Comparison of ENCODE assay signal across 21 mouse cellular contexts in genomic region chr17:35803858-35804399, GRCm38 (mm10). TPM values are rescaled to one million over a fixed set of nuclear protein-coding genes. Genes with fewer than 3 reads are reported as not detected.
DNase-seq lines count a peak whose midpoint lies in the region; ATAC-seq and TF ChIP-seq lines count a peak whose summit lies in the region.
"Had no signal": no experiment of that assay in that cellular context is flagged by ENCODE, and none has a peak within 500 bp of the region (broad histone marks: within the 10 kb centered on the region; RNA-seq: fewer than 3 reads in every experiment).

No protein-coding gene starts in this region.

- intact Hi-C loops in heart, postnatal 10 days (cut with DNase I): no loop called here

- no peak for TF ChIP-seq POLR2A in liver, adult 2 months (IDR thresholded peaks at IDR 0.05; ENCODE audit: extremely low read depth, insufficient read depth, low read length)

- no peaks in the 10 kb centered on the region for H3K79me2 ChIP-seq in liver, adult 2 months (ENCODE audit: control insufficient read depth, insufficient read depth, low read length)

- no peaks in the 10 kb centered on the region for H3K9me3 ChIP-seq in heart, embryonic 14.5 days (ENCODE audit: control insufficient read depth, low read length)
- no peaks in the 10 kb centered on the region for H3K9me3 ChIP-seq in liver, embryonic 11.5 days (ENCODE audit: control insufficient read depth, low read length)
- H3K9me3 ChIP-seq: embryonic facial prominence, embryonic 13.5 days; limb, embryonic 10.5 days; liver, embryonic 12.5 days had no signal

- ATAC-seq in heart, embryonic 14.5 days (ENCODE audit: insufficient number of reproducible peaks, insufficient read depth, low FRiP score, low read depth): no peak
- ATAC-seq in liver, embryonic 11.5 days (replicated peaks; ENCODE audit: low FRiP score): no peak
- ATAC-seq: forebrain, embryonic 14.5 days; liver, embryonic 12.5 days had no signal

- no peak for DNase-seq in heart, postnatal 10 days
- DNase-seq in liver, adult 2 months (ENCODE audit: extremely low read depth, low read depth, low spot score): peak; percentile 74
- no peak for DNase-seq in liver, embryonic 11.5 days (ENCODE audit: low spot score)
- peak; percentile 33 for DNase-seq in R1 (ENCODE audit: low read depth, low spot score)
- no peak for DNase-seq in layer of hippocampus, adult 11-12 months (ENCODE audit: low spot score)
- DNase-seq: adrenal gland, postnatal 14 days; cerebellum, adult 11 months; cerebellum, postnatal 10 days; gastrocnemius, postnatal 10 days; layer of hippocampus, adult 9-11 months; right cerebral cortex, adult 18-20 months had no signal

- H3K27ac ChIP-seq in heart, embryonic 14.5 days (replicated peaks in 1 of 2; ENCODE audit: control insufficient read depth in 1 of 2, insufficient read depth in 1 of 2, low read depth in 2 of 2, low read length in 2 of 2): peak overlapping the region; percentile 38 to 68
- H3K27ac ChIP-seq in liver, adult 2 months (replicated peaks; ENCODE audit: insufficient read depth, low read depth, low read length): no peak overlapping the region
- H3K27ac ChIP-seq in liver, embryonic 11.5 days (ENCODE audit: low read depth, low read length): no peak overlapping the region
- peak overlapping the region; percentile 97 for H3K27ac ChIP-seq in brown adipose tissue, adult 24 weeks (replicated peaks; ENCODE audit: low read depth, low read length)
- H3K27ac ChIP-seq: hindbrain, embryonic 14.5 days; left cerebral cortex, adult 2 months; limb, embryonic 10.5 days; liver, embryonic 12.5 days; macrophage had no signal

- no peaks in the 10 kb centered on the region for H3K27me3 ChIP-seq in heart, embryonic 14.5 days (ENCODE audit: control insufficient read depth, insufficient read depth, low read length)
- no peaks in the 10 kb centered on the region for H3K27me3 ChIP-seq in liver, adult 2 months (ENCODE audit: control insufficient read depth, insufficient read depth, low read length)
- no peaks in the 10 kb centered on the region for H3K27me3 ChIP-seq in liver, embryonic 11.5 days (replicated peaks; ENCODE audit: control insufficient read depth, insufficient read depth, low read length)
- H3K27me3 ChIP-seq: embryonic facial prominence, embryonic 13.5 days; liver, embryonic 12.5 days had no signal

- peaks cover 4 to 12% of the 10 kb centered on the region in 2 experiments; a peak in 3 of 4 replicates for H3K4me1 ChIP-seq in heart, embryonic 14.5 days (ENCODE audit: control insufficient read depth in 2 of 2, insufficient read depth in 2 of 2, low read length in 2 of 2)
- H3K4me1 ChIP-seq in liver, adult 2 months (ENCODE audit: control insufficient read depth, insufficient read depth, low read length): peaks cover 9% of the 10 kb centered on the region; the same call in 1 of the 2 replicates
- no peaks in the 10 kb centered on the region for H3K4me1 ChIP-seq in liver, embryonic 11.5 days (replicated peaks; ENCODE audit: control insufficient read depth, insufficient read depth, low read length)
- H3K4me1 ChIP-seq in brown adipose tissue, adult 24 weeks (ENCODE audit: control insufficient read depth, insufficient read depth, insufficient read length, low read length): peaks cover 24% of the 10 kb centered on the region
- H3K4me1 ChIP-seq: limb, embryonic 10.5 days; liver, embryonic 12.5 days had no signal

- no peak for TF ChIP-seq CTCF in liver, adult 2 months (IDR thresholded peaks at IDR 0.05; ENCODE audit: low read depth, low read length)

- no peak overlapping the region for H3K4me2 ChIP-seq in heart, embryonic 14.5 days (ENCODE audit: low read length)
- no peak overlapping the region for H3K4me2 ChIP-seq in liver, embryonic 11.5 days
- H3K4me2 ChIP-seq: embryonic facial prominence, embryonic 13.5 days; hindbrain, embryonic 14.5 days; liver, embryonic 12.5 days; midbrain, embryonic 11.5 days had no signal

- H3K4me3 ChIP-seq in heart, embryonic 14.5 days (ENCODE audit: control insufficient read depth in 1 of 2, insufficient read depth in 1 of 2, low read depth in 1 of 2, low read length in 2 of 2): no peak overlapping the region
- no peak overlapping the region for H3K4me3 ChIP-seq in liver, adult 2 months (ENCODE audit: insufficient read depth, low read depth, low read length)
- no peak overlapping the region for H3K4me3 ChIP-seq in liver, embryonic 11.5 days (ENCODE audit: low read depth, low read length)
- no peak overlapping the region for H3K4me3 ChIP-seq in brown adipose tissue, adult 24 weeks (ENCODE audit: insufficient read depth, low read depth, low read length)
- H3K4me3 ChIP-seq: embryonic facial prominence, embryonic 13.5 days; left cerebral cortex, adult 2 months; limb, embryonic 10.5 days; liver, embryonic 12.5 days had no signal

- H3K36me3 ChIP-seq in heart, embryonic 14.5 days (ENCODE audit: control insufficient read depth, insufficient read depth, low read length): no peaks in the 10 kb centered on the region
- no peaks in the 10 kb centered on the region for H3K36me3 ChIP-seq in liver, adult 2 months (ENCODE audit: control insufficient read depth, insufficient read depth, low read length)
- no peaks in the 10 kb centered on the region for H3K36me3 ChIP-seq in liver, embryonic 11.5 days (ENCODE audit: control insufficient read depth, insufficient read depth, low read length)
- H3K36me3 ChIP-seq: embryonic facial prominence, embryonic 13.5 days; limb, embryonic 10.5 days; liver, embryonic 12.5 days had no signal

- no peak overlapping the region for H3K9ac ChIP-seq in heart, embryonic 14.5 days (ENCODE audit: low read length)
- H3K9ac ChIP-seq in liver, adult 2 months (ENCODE audit: low read depth, low read length): no peak overlapping the region
- no peak overlapping the region for H3K9ac ChIP-seq in liver, embryonic 11.5 days (ENCODE audit: low read depth, low read length)
- H3K9ac ChIP-seq: embryonic facial prominence, embryonic 13.5 days; hindbrain, embryonic 14.5 days; liver, embryonic 12.5 days had no signal

- 27% methylated on average over 4 of the region's 4 CpGs for WGBS in heart, embryonic 14.5 days
- WGBS in liver, adult 2 months: 12% methylated on average over 4 of the region's 4 CpGs
- WGBS in liver, embryonic 11.5 days: 64% methylated on average over 4 of the region's 4 CpGs

RNA-seq across cellular contexts. Expression of gene Ier3, which starts 17.6 kb away (rescaled TPM):
- 20.8 and 27.3 TPM in 2 replicates for polyA plus RNA-seq in heart, embryonic 14.5 days (2014; fragmentation: Nextera tagmentation; extraction: Ambion mirVana)
- total RNA-seq in heart, postnatal 10 days (2021): 10 to 100 TPM; 18.7 to 25.9 TPM
- 0.92 and 0.94 TPM in 2 replicates for total RNA-seq in liver, adult 2 months (2014; rRNA removed)
- polyA plus RNA-seq in liver, adult 2 months (2012; rRNA removed): 0.91 and 1.6 TPM in 2 replicates
- 9.4 and 9.9 TPM in 2 replicates for polyA plus RNA-seq in liver, embryonic 11.5 days (2014; fragmentation: Nextera tagmentation; extraction: Ambion mirVana)
- 19.2 and 52.4 TPM in 2 replicates for polyA plus RNA-seq in brown adipose tissue, adult 24 weeks (2012; ENCODE audit: insufficient read depth, insufficient read length, missing spikeins)

RNA-seq across cellular contexts. Expression of gene Flot1, which starts 19.1 kb away (rescaled TPM):
- polyA plus RNA-seq in heart, embryonic 14.5 days (2014; fragmentation: Nextera tagmentation; extraction: Ambion mirVana): 86.8 and 93.7 TPM in 2 replicates
- 100 to 1,000 TPM; 114 to 124 TPM for total RNA-seq in heart, postnatal 10 days (2021)
- 18.0 and 19.5 TPM in 2 replicates for total RNA-seq in liver, adult 2 months (2014; rRNA removed)
- polyA plus RNA-seq in liver, adult 2 months (2012; rRNA removed): 19.6 and 26.7 TPM in 2 replicates
- 59.3 and 67.8 TPM in 2 replicates for polyA plus RNA-seq in liver, embryonic 11.5 days (2014; fragmentation: Nextera tagmentation; extraction: Ambion mirVana)
- 38.1 and 61.2 TPM in 2 replicates for polyA plus RNA-seq in brown adipose tissue, adult 24 weeks (2012; ENCODE audit: insufficient read depth, insufficient read length, missing spikeins)

RNA-seq across cellular contexts. Expression of gene Tubb5, which starts 34.2 kb away (rescaled TPM):
- 673 and 698 TPM in 2 replicates for polyA plus RNA-seq in heart, embryonic 14.5 days (2014; fragmentation: Nextera tagmentation; extraction: Ambion mirVana)
- 100 to 1,000 TPM; 358 to 363 TPM for total RNA-seq in heart, postnatal 10 days (2021)
- 37.5 and 67.3 TPM in 2 replicates for total RNA-seq in liver, adult 2 months (2014; rRNA removed)
- 56.4 and 62.2 TPM in 2 replicates for polyA plus RNA-seq in liver, adult 2 months (2012; rRNA removed)
- polyA plus RNA-seq in liver, embryonic 11.5 days (2014; fragmentation: Nextera tagmentation; extraction: Ambion mirVana): 843 and 854 TPM in 2 replicates
- polyA plus RNA-seq in brown adipose tissue, adult 24 weeks (2012; ENCODE audit: insufficient read depth, insufficient read length, missing spikeins): 32.5 and 58.6 TPM in 2 replicates

RNA-seq across cellular contexts. Expression of gene Mdc1, which starts 37.4 kb away (rescaled TPM):
- 15.3 and 16.1 TPM in 2 replicates for polyA plus RNA-seq in heart, embryonic 14.5 days (2014; fragmentation: Nextera tagmentation; extraction: Ambion mirVana)
- total RNA-seq in heart, postnatal 10 days (2021): 10 to 100 TPM; 20.4 to 22.1 TPM
- 3.0 and 3.5 TPM in 2 replicates for total RNA-seq in liver, adult 2 months (2014; rRNA removed)
- 1.7 and 2.4 TPM in 2 replicates for polyA plus RNA-seq in liver, adult 2 months (2012; rRNA removed)
- polyA plus RNA-seq in liver, embryonic 11.5 days (2014; fragmentation: Nextera tagmentation; extraction: Ambion mirVana): 19.6 and 23.3 TPM in 2 replicates
- 3.0 and 3.3 TPM in 2 replicates for polyA plus RNA-seq in brown adipose tissue, adult 24 weeks (2012; ENCODE audit: insufficient read depth, insufficient read length, missing spikeins)

RNA-seq across cellular contexts. Expression of gene Nrm, which starts 57.2 kb away (rescaled TPM):
- polyA plus RNA-seq in heart, embryonic 14.5 days (2014; fragmentation: Nextera tagmentation; extraction: Ambion mirVana): 44.0 and 44.9 TPM in 2 replicates
- 10 to 100 TPM; 12.6 to 13.5 TPM for total RNA-seq in heart, postnatal 10 days (2021)
- total RNA-seq in liver, adult 2 months (2014; rRNA removed): 0.18 and 2.4 TPM in 2 replicates
- 1.4 and 2.4 TPM in 2 replicates for polyA plus RNA-seq in liver, adult 2 months (2012; rRNA removed)
- 40.9 and 45.4 TPM in 2 replicates for polyA plus RNA-seq in liver, embryonic 11.5 days (2014; fragmentation: Nextera tagmentation; extraction: Ambion mirVana)
- 1.4 and 2.8 TPM in 2 replicates for polyA plus RNA-seq in brown adipose tissue, adult 24 weeks (2012; ENCODE audit: insufficient read depth, insufficient read length, missing spikeins)

Comparison
In these comparisons a context has a peak if more than half of its experiments do, and no peak if none do; other contexts are left out.
1. DNase-seq: peak in liver, adult 2 months (single experiment) and R1 (single experiment); none in heart, postnatal 10 days (0 of 2), liver, embryonic 11.5 days (single experiment) and layer of hippocampus, adult 11-12 months (single experiment).
2. RNA of gene Tubb5, which starts 34.2 kb away (polyA plus RNA-seq): 843 to 854 TPM in liver, embryonic 11.5 days and 673 to 698 TPM in heart, embryonic 14.5 days; 56.4 to 62.2 TPM in liver, adult 2 months and 32.5 to 58.6 TPM in brown adipose tissue, adult 24 weeks; every median in the first group is over 10 times any median in the second.
3. H3K27ac ChIP-seq: peak in heart, embryonic 14.5 days (2 of 2) and brown adipose tissue, adult 24 weeks (single experiment); none in liver, adult 2 months (single experiment) and liver, embryonic 11.5 days (single experiment).